In genomic region chr17:62464994-62465393, GRCm38 (mm10) we compare ENCODE assay signal across 24 mouse cellular contexts.
"Had no signal": no experiment of that assay in that cellular context is flagged by ENCODE, and none has a peak within 500 bp of the region (broad histone marks: within the 10 kb centered on the region; RNA-seq: fewer than 3 reads in every experiment).

No protein-coding gene starts in this region.

- H3K4me2 ChIP-seq: heart, embryonic 11.5 days; heart, embryonic 13.5 days; heart, embryonic 15.5 days; hindbrain, embryonic 13.5 days; hindbrain, embryonic 15.5 days; kidney, embryonic 15.5 days; limb, embryonic 13.5 days had no signal

- DNase-seq: gastrocnemius, postnatal 14 days; gastrocnemius, postnatal 36 days; heart, adult 11 months; heart, adult 2 months; heart, postnatal 14 days; heart, postnatal 36 days; kidney, adult 11 months; kidney, adult 2 months; kidney, adult 9 months; kidney, postnatal 14 days; kidney, postnatal 36 days; layer of hippocampus, adult 9-11 months; layer of hippocampus, postnatal 36 days; left cerebral cortex, postnatal 4 days had no signal

- H3K9ac ChIP-seq: heart, embryonic 13.5 days; heart, embryonic 15.5 days; hindbrain, embryonic 13.5 days; hindbrain, embryonic 15.5 days; kidney, embryonic 15.5 days; limb, embryonic 13.5 days had no signal

- H3K36me3 ChIP-seq: heart, embryonic 13.5 days; heart, embryonic 15.5 days; hindbrain, embryonic 13.5 days; hindbrain, embryonic 15.5 days; kidney, embryonic 15.5 days; limb, embryonic 13.5 days had no signal

- H3K27me3 ChIP-seq: heart, embryonic 13.5 days; heart, embryonic 15.5 days; hindbrain, embryonic 13.5 days; hindbrain, embryonic 15.5 days; kidney, embryonic 15.5 days; limb, embryonic 13.5 days had no signal

- H3K9me3 ChIP-seq: heart, embryonic 13.5 days; heart, embryonic 15.5 days; hindbrain, embryonic 13.5 days; hindbrain, embryonic 15.5 days; kidney, embryonic 15.5 days; limb, embryonic 13.5 days had no signal

- H3K4me1 ChIP-seq: hindbrain, embryonic 13.5 days; hindbrain, embryonic 15.5 days; limb, embryonic 13.5 days had no signal

- ATAC-seq: hindbrain, postnatal 0 days; intestine, embryonic 16.5 days had no signal

- H3K4me3 ChIP-seq: heart, adult 2 months; heart, embryonic 13.5 days; heart, embryonic 15.5 days; hindbrain, embryonic 13.5 days; hindbrain, embryonic 15.5 days; kidney, embryonic 15.5 days; limb, embryonic 13.5 days had no signal

- H3K27ac ChIP-seq: heart, adult 2 months; heart, embryonic 13.5 days; heart, embryonic 15.5 days; hindbrain, embryonic 13.5 days; hindbrain, embryonic 15.5 days; hindbrain, postnatal 0 days; kidney, postnatal 0 days; limb, embryonic 13.5 days had no signal
